Mouse (Mus musculus) liver, postnatal 0 days (tissue): ENCODE results near the gene St7.

Experiments used
- CTCF ChIP-seq: sonication (generic); IDR thresholded peaks from 2 replicates; pipeline ENCODE4 v1.5.1; 2016; ENCODE audit warnings: antibody characterized with exemption, low read depth
- EP300 ChIP-seq: IDR thresholded peaks from 2 replicates; pipeline ENCODE4 v1.6.1; 2016; ENCODE audit warnings: antibody characterized with exemption, low read depth, mild to moderate bottlenecking

GRCm38 (mm10) chr6:17777018-17777799 lies 84.5 kb downstream of the St7 start:
- TF ChIP-seq CTCF: no peak
- TF ChIP-seq EP300: peak; percentile 85
